Mouse (Mus musculus) adrenal gland, adult 8-10 months (tissue): ENCODE data around the gene Retreg1. TPM values are rescaled to one million over a fixed set of nuclear protein-coding genes. Genes with fewer than 3 reads are reported as not detected.

Experiments
- DNase-seq: peaks from one replicate; pipeline ENCODE4 v3.0.0; 2022
- total RNA-seq, 4 experiments: library from RNA; stranded (reverse); gene quantifications; 2 replicates each; pipeline ENCODE4 v1.2.4; 2022

Gene Retreg1
- total RNA-seq, result 10 to 100 TPM; 39.4 to 99.3 (median 45.7) TPM

- DNase-seq, result peak; percentile 72
Measured at GRCm38 (mm10) chr15:25843086-25843991, at the start of gene Retreg1. Retreg1 (plus strand) TSS chr15:25843180.

GRCm38 (mm10) chr15:25794123-25794522 lies 48.9 kb upstream of the Retreg1 start:
- no peak for DNase-seq

GRCm38 (mm10) chr15:25795496-25795895 lies 47.5 kb upstream of the Retreg1 start:
- no peak for DNase-seq

GRCm38 (mm10) chr15:25796353-25796752 lies 46.6 kb upstream of the Retreg1 start:
- DNase-seq, result no peak

- DNase-seq, result no peak
Measured at GRCm38 (mm10) chr15:25797179-25797578, 45.8 kb upstream of the Retreg1 start.

- no peak for DNase-seq
Measured at GRCm38 (mm10) chr15:25797888-25798287, 45.1 kb upstream of the Retreg1 start.

GRCm38 (mm10) chr15:25801726-25802125 lies 41.3 kb upstream of the Retreg1 start:
- no peak for DNase-seq

GRCm38 (mm10) chr15:25802194-25802593 lies 40.8 kb upstream of the Retreg1 start:
- no peak for DNase-seq

GRCm38 (mm10) chr15:25803111-25803510 lies 39.9 kb upstream of the Retreg1 start:
- no peak for DNase-seq

- peak; percentile 56 for DNase-seq
Measured at GRCm38 (mm10) chr15:25805336-25806110, 37.5 kb upstream of the Retreg1 start.

- no peak for DNase-seq
Measured at GRCm38 (mm10) chr15:25806363-25806762, 36.6 kb upstream of the Retreg1 start.

- no peak for DNase-seq
Measured at GRCm38 (mm10) chr15:25806878-25807277, 36.1 kb upstream of the Retreg1 start.

- no peak for DNase-seq
Measured at GRCm38 (mm10) chr15:25808677-25809460, 34.1 kb upstream of the Retreg1 start.

- no peak for DNase-seq
Measured at GRCm38 (mm10) chr15:25809669-25810068, 33.3 kb upstream of the Retreg1 start.

- no peak for DNase-seq
Measured at GRCm38 (mm10) chr15:25811834-25812250, 31.1 kb upstream of the Retreg1 start.

GRCm38 (mm10) chr15:25812479-25812878 lies 30.5 kb upstream of the Retreg1 start:
- DNase-seq, result no peak

GRCm38 (mm10) chr15:25814535-25814934 lies 28.4 kb upstream of the Retreg1 start:
- DNase-seq, result no peak

GRCm38 (mm10) chr15:25817191-25817590 lies 25.8 kb upstream of the Retreg1 start:
- DNase-seq, result no peak

GRCm38 (mm10) chr15:25821981-25822380 lies 21.0 kb upstream of the Retreg1 start:
- no peak for DNase-seq

GRCm38 (mm10) chr15:25822656-25823055 lies 20.3 kb upstream of the Retreg1 start:
- no peak for DNase-seq

- DNase-seq, result no peak
Measured at GRCm38 (mm10) chr15:25826531-25826961, 16.4 kb upstream of the Retreg1 start.

- DNase-seq, result no peak
Measured at GRCm38 (mm10) chr15:25828464-25828863, 14.5 kb upstream of the Retreg1 start.

GRCm38 (mm10) chr15:25830426-25830825 lies 12.6 kb upstream of the Retreg1 start:
- no peak for DNase-seq
